Mouse (Mus musculus): ENCODE results near the gene Stk16. TPM values are rescaled to one million over a fixed set of nuclear protein-coding genes. Genes with fewer than 3 reads are reported as not detected.
"Not testable (repeated sequence)": the region's sequence is repeated elsewhere in the genome, so short reads cannot be mapped to it uniquely, and the experiment has no call there.

Stk16 gene
- total RNA-seq, 2 experiments from 2014 or later = 31.3 to 76.9 TPM

DNA sequence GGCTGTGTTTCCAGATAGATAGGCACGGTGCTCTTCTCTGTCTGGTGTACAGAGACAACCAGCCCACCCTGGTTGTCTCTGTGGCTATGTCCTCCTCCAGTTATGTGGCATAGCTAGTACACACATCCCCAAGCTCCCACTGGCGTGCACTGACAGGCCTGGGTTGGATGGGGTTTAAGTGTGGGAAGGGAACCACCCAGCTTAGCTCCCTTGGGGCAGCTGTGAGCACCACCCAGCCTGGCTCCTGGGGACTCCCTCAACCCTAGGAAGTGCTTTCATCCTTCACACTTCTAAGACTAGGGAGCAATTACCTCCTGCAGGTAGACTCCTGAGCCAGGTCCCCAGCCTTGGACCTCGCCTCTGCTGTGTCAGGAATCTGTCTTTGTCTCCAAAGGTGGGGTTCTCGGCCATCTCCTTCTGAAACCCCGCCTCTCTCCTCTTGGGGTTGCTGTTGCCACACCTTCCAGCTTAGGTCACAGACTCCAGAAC is 21.1 kb downstream of the Stk16 start, which contains the start of gene A630095N17Rik:
Gene A630095N17Rik, minus strand, starts transcription at position 439 of the 489 bp plus-strand sequence.
- no peak for ATAC-seq (replicated peaks; ENCODE audit: low FRiP score, poor library complexity, severe bottlenecking)

- ATAC-seq (replicated peaks; ENCODE audit: low FRiP score, poor library complexity, severe bottlenecking) = not testable (repeated sequence)
Measured at GRCm38 (mm10) chr1:75232489-75232888, 21.9 kb downstream of the Stk16 start.

- peak; percentile 64 for ATAC-seq (replicated peaks; ENCODE audit: low FRiP score, poor library complexity, severe bottlenecking)
Measured at GRCm38 (mm10) chr1:75234606-75235005, 24.0 kb downstream of the Stk16 start.

DNA sequence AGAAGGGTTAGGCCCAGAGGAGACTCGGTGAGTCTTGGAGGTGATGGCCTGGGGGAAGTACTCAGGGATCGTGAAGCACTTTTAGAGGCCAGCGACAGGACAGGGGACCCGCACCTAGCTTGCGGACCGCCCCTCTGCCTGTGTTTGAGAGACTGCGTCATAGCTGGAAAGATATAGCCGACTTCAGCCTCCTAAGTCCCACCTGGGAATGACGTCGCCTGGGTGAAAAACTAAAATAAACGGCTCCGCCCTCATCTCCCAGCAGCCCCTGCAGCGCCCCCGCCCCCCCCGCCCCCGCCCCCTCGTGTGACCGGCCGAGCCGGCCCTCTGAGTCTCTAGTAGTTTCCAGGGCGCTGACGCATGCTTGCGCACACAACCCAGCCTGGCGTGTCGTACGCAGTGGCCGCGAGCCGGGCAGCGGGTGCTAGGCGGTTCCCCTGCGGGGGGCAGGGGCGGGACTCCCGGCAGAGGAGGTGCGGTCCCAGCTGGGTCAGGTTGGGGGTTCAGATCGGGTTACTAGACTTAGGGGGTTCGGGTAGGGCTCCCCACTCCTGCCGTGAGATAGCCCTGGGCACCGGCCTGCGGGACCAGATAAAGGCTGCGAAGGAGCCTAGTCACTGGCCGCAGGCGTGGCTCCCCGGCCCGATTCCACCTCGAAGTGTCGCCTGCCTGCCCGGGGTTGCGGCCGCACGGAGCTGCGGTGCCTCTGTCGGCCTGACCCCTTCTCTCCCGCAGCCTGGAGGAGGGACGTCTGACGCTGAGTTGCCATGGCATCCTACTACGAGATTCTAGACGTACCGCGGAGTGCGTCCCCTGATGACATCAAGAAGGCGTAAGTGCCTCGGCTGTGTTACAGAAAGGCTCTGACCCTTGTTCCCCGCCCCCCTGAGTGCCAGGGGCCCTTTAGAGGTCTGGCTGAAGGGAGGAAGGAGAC is 25.7 kb downstream of the Stk16 start, which contains the start of gene Dnajb2:
Gene Dnajb2, plus strand, starts transcription at position 290 of the 934 bp plus-strand sequence.
- peak; percentile 82 for ATAC-seq (replicated peaks; ENCODE audit: low FRiP score, poor library complexity, severe bottlenecking)

- no peak for ATAC-seq (replicated peaks; ENCODE audit: low FRiP score, poor library complexity, severe bottlenecking)
Measured at GRCm38 (mm10) chr1:75239591-75239990, 29.0 kb downstream of the Stk16 start.

DNA sequence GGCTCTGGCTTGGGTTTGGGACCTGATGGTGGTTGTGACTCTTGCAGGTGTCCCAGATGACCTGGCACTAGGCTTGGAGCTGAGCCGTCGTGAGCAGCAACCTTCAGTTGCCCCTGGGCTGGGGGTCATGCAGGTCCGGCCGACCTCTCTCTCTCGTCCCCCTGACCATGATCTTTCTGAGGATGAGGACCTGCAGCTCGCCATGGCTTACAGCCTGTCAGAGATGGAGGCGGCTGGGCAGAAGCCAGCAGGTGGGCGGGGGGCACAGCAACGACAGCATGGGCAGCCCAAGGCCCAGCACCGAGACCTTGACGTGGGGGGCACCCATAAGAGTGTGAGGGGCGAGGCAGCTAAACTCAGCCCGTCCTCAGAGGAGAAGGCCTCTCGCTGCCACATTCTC is 32.8 kb downstream of the Stk16 start:
- ATAC-seq (replicated peaks; ENCODE audit: low FRiP score, poor library complexity, severe bottlenecking) = no peak

GRCm38 (mm10) chr1:75244175-75244826 is 33.7 kb downstream of the Stk16 start:
- ATAC-seq (replicated peaks; ENCODE audit: low FRiP score, poor library complexity, severe bottlenecking) = peak; percentile 24; the same call in 1 of the 2 replicates

DNA sequence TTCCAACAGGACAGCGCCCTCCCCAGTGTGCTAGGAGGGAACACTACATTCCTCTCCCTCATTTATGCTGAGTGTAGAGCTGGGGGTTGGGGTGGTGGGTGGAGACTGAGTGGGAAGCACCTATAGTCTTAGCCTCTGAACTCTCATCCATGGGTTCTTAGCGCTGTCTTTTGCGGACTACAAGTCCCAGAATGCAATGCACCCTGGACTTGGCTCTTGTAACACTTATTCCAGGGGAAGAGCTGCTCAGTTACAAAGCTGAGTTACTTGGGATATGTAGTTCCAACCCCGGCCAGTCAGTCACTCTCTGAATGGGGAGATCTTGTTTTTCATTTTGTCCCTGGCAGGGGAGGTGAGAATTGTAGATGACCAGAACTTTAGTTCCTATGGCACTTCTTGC is 34.2 kb downstream of the Stk16 start:
- ATAC-seq (replicated peaks; ENCODE audit: low FRiP score, poor library complexity, severe bottlenecking) = no peak

- ATAC-seq (replicated peaks; ENCODE audit: low FRiP score, poor library complexity, severe bottlenecking) = no peak
Measured at GRCm38 (mm10) chr1:75247071-75247930, 36.7 kb downstream of the Stk16 start.

DNA sequence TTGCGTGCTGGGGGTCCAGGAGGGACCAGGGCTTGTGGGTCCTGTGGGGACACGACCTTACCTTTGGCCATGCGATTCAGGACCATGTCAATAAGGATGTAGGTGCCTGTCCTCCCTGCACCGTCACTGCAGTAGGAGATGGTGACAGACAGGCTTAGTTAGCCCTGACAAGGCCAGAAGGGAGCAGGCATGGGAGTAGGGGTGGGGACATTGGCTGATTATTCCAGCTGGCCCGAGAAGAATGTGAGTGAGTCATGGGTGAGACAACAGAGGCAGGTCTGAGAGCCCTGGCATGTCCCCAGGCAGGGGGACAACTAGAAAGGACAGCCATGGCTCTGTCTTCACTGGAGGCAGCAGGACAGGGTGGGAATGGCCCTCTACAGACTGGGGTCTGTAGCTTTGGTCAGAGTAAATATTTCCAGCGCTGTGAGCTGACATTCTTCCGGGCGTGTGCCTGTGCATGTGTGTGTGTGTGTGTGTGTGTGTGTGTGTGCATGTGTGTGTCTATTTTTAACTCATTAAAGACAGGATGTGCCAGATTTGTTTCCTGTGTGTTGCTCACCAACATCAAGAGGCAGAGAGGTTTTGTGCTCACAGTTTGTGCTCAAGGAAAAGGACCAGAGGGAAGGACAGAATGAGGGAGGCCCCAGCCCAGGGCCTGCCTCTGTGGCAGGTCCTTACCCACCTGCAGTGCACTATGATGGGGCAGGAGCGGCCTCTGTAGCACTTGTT is 37.6 kb downstream of the Stk16 start:
- ATAC-seq (replicated peaks; ENCODE audit: low FRiP score, poor library complexity, severe bottlenecking) = no peak

- no peak for ATAC-seq (replicated peaks; ENCODE audit: low FRiP score, poor library complexity, severe bottlenecking)
Measured at GRCm38 (mm10) chr1:75250498-75250897, 39.9 kb downstream of the Stk16 start.

- peak; percentile 89 for ATAC-seq (replicated peaks; ENCODE audit: low FRiP score, poor library complexity, severe bottlenecking)
Measured at GRCm38 (mm10) chr1:75251112-75251970, 40.7 kb downstream of the Stk16 start.

- no peak for ATAC-seq (replicated peaks; ENCODE audit: low FRiP score, poor library complexity, severe bottlenecking)
Measured at GRCm38 (mm10) chr1:75252308-75252707, 41.7 kb downstream of the Stk16 start.

DNA sequence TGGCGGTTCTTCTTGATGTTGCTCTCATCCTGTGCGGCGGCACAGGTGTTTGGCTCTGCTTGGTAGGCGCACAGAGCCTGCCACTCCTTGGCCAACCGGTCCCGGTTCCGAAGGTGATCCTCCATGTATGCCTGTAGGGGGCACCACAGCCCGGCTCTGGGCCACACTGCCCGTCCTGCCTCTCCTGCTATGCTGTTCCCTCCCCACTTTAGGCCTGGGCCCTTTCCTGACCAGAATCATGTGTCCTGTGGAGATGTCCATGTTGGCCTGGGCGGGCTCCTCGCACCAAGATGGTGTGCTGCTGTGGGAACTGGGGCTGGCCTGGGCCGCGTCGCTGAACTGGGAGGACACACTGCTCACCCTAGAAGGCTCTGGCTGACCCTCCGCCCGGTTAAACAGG is 42.4 kb downstream of the Stk16 start:
- no peak for ATAC-seq (replicated peaks; ENCODE audit: low FRiP score, poor library complexity, severe bottlenecking)

GRCm38 (mm10) chr1:75253849-75254624 is 43.4 kb downstream of the Stk16 start:
- peak; percentile 60 for ATAC-seq (replicated peaks; ENCODE audit: low FRiP score, poor library complexity, severe bottlenecking)

DNA sequence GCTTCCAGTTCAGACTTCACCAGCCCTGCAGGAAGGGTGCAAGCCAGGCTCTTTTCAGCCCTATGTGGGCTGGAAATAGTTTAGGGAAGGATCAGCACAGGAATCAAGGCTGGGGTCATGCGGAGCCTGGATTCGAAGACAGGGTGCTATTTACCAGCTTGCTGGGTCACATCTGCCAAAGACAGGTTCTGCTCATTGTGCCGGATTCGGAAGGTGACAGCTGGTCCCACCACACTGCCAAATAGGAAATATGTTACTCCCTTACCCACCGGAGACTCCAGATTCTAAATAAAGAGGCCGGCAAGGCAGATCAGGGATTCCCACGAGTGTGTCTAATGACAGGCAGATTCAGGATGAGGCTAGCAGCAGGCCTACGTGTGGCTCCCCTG is 44.0 kb downstream of the Stk16 start:
- ATAC-seq (replicated peaks; ENCODE audit: low FRiP score, poor library complexity, severe bottlenecking) = no peak

DNA sequence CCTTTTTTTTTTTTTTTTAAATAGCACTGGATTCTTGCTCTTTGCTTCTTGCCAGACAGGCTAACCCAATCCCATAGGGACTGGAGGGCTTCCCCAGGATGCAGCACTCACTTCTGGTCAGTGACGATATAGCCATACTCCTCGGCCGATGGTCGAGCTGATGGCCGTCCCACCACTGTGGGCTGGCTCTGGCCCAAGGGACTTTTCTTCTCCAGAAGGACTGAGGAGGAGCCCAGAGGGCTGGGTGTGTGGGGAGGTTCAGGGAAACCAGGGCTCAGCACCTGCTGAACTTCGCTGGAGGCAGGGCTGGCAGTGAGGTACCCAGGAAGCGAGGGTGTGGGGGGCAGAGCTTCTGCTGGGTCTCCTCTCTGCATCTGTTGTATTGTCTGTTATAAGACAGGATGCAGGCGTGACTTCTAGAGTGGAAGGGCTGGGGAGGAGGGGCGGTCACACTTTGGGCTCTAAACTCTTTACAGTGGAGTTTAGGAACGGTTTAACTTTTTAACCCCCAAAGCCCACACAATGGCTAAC is 44.9 kb downstream of the Stk16 start:
- ATAC-seq (replicated peaks; ENCODE audit: low FRiP score, poor library complexity, severe bottlenecking) = no peak
